Mouse (Mus musculus) embryonic facial prominence, embryonic 11.5 days (tissue): ENCODE results near the gene Pde10a. TPM values are rescaled to one million over a fixed set of nuclear protein-coding genes. Genes with fewer than 3 reads are reported as not detected.

Experiments used
- ATAC-seq: fragments of 200-750 bp; cut with Nextera tagmentation; replicated peaks from 2 replicates; pipeline ENCODE4 v1.8.0; 2017; ENCODE audit warnings: low read depth; ENCODE audit not compliant: insufficient number of reproducible peaks, low FRiP score, low TSS enrichment
- DNase-seq: peaks from one replicate; pipeline ENCODE4 v3.0.0-alpha.2; 2015; ENCODE audit warnings: low spot score
- H3K27ac ChIP-seq: fragments of 300-500 bp; sonication (generic); replicated peaks from 2 replicates; pipeline ENCODE4 v1.5.1; 2014; ENCODE audit warnings: mild to moderate bottlenecking, low read depth, low read length, control low read depth
- H3K27me3 ChIP-seq: fragments of 300-500 bp; sonication (generic); 2 replicates; pipeline ENCODE4 v1.6.1; 2014; ENCODE audit warnings: mild to moderate bottlenecking, low read length, moderate library complexity, mixed read lengths; ENCODE audit not compliant: control insufficient read depth, insufficient read depth
- H3K36me3 ChIP-seq: fragments of 300-500 bp; sonication (generic); replicated peaks from 2 replicates; pipeline ENCODE4 v1.6.1; 2014; ENCODE audit warnings: low read depth, mild to moderate bottlenecking, low read length, moderate library complexity, mixed read lengths; ENCODE audit not compliant: control insufficient read depth, insufficient read depth
- H3K4me1 ChIP-seq: fragments of 300-500 bp; sonication (generic); 2 replicates; pipeline ENCODE4 v1.6.1; 2014; ENCODE audit warnings: low read length, mixed read lengths; ENCODE audit not compliant: control insufficient read depth, insufficient read depth
- H3K4me2 ChIP-seq: fragments of 300-500 bp; sonication (generic); 2 replicates; pipeline ENCODE4 v1.6.1; 2014; ENCODE audit warnings: low read depth, mild to moderate bottlenecking, control low read depth, low read length, moderate library complexity
- H3K4me3 ChIP-seq: fragments of 300-500 bp; sonication (generic); 2 replicates; pipeline ENCODE4 v1.5.1; 2014; ENCODE audit warnings: low read depth, low read length, control low read depth
- H3K9ac ChIP-seq: fragments of 300-500 bp; sonication (generic); replicated peaks from 2 replicates; pipeline ENCODE4 v1.6.1; 2014; ENCODE audit warnings: mild to moderate bottlenecking, control low read depth, low read length
- H3K9me3 ChIP-seq: fragments of 300-500 bp; sonication (generic); replicated peaks from 2 replicates; pipeline ENCODE4 v1.6.1; 2016; ENCODE audit warnings: mild to moderate bottlenecking, low read length, inconsistent platforms, mixed read lengths; ENCODE audit not compliant: control insufficient read depth
- WGBS: fragments of 180-500 bp; shearing (Covaris S2); extraction: QIAGEN DNeasy Blood & Tissue Kit; methylation state at CpG from one replicate; pipeline ENCODE4 v1.1.7; 2014; 5-methylcytosine and 5-hydroxymethylcytosine counted together
- polyA plus RNA-seq: library from polyadenylated mRNA; unstranded; fragments of >200 nt; fragmentation: Nextera tagmentation; extraction: Ambion mirVana; gene quantifications from 2 replicates; pipeline ENCODE4 v1.2.1, GENCODE M21; 2014

The Pde10a gene
- polyA plus RNA-seq, 1 experiment from 2014 or later, result 1.9 TPM

- H3K36me3 ChIP-seq, result no peaks in the 10 kb centered on the region
- H3K9ac ChIP-seq, result no peak overlapping the region
- ATAC-seq (no peak), DNase-seq (no peak)
- no peak overlapping the region for H3K4me2 ChIP-seq
- no peaks in the 10 kb centered on the region for H3K9me3 ChIP-seq
- H3K27me3 ChIP-seq, result no peaks in the 10 kb centered on the region
- no peak overlapping the region for H3K27ac ChIP-seq
- no peak overlapping the region for H3K4me3 ChIP-seq
- H3K4me1 ChIP-seq, result no peaks in the 10 kb centered on the region
- WGBS, result 93% methylated on average over 3 of the region's 4 CpGs
Measured at GRCm38 (mm10) chr17:9004516-9004915, 479.3 kb downstream of the Pde10a start.

DNA sequence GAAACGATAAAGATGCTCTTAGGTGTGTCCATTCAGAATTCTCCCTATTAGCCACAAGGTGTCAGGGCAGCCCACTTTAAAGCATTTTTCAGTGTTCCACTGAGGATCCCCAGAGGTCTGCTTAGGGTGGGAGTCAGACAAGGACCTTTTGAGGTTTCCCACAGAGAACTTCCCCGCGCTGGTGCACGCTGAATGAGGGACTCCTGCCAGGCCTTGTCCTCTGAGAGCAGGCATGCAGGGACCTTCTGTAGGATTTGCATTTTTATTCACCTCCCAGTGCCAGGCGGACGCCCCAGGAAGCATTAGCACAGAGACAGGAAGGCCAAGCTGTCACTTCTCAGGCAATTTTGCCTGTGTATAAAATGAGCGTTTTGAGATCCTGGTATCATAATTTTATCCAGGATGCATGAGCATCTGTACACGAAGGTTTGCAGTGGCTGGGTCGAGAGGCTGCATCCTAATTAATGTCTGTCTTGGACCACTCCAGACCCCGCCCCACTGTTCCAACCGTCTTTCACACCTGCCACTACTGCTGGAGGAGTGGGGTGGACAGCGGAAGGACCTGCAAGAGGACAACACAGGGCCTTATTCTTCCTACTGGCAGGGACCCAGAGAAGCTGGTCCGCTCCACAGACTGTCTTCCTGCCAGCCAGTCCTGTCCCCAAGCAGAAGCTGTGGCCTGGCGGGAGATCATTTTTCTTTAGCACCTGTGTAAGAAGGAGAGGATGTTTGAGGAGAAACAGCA, 498.2 kb downstream of the Pde10a start:
- WGBS, result 29% methylated on average over 14 of the region's 14 CpGs
- no peaks in the 10 kb centered on the region for H3K36me3 ChIP-seq
- no peak for ATAC-seq
- no peak overlapping the region for H3K9ac ChIP-seq
- no peak overlapping the region for H3K27ac ChIP-seq
- no peaks in the 10 kb centered on the region for H3K27me3 ChIP-seq
- H3K9me3 ChIP-seq, result no peaks in the 10 kb centered on the region
- no peak overlapping the region for H3K4me3 ChIP-seq
- H3K4me1 ChIP-seq, result no peaks in the 10 kb centered on the region
- peak; percentile 16 for DNase-seq
- no peak overlapping the region for H3K4me2 ChIP-seq

GRCm38 (mm10) chr17:9030181-9030580, 505.0 kb downstream of the Pde10a start:
- H3K4me1 ChIP-seq, result no peaks in the 10 kb centered on the region
- WGBS, result 61% methylated on average over 5 of the region's 5 CpGs
- H3K27me3 ChIP-seq, result no peaks in the 10 kb centered on the region
- no peak overlapping the region for H3K4me2 ChIP-seq
- no peak for ATAC-seq
- H3K9ac ChIP-seq, result no peak overlapping the region
- H3K36me3 ChIP-seq, result no peaks in the 10 kb centered on the region
- H3K4me3 ChIP-seq, result no peak overlapping the region
- no peak overlapping the region for H3K27ac ChIP-seq
- no peak for DNase-seq
- no peaks in the 10 kb centered on the region for H3K9me3 ChIP-seq

DNA sequence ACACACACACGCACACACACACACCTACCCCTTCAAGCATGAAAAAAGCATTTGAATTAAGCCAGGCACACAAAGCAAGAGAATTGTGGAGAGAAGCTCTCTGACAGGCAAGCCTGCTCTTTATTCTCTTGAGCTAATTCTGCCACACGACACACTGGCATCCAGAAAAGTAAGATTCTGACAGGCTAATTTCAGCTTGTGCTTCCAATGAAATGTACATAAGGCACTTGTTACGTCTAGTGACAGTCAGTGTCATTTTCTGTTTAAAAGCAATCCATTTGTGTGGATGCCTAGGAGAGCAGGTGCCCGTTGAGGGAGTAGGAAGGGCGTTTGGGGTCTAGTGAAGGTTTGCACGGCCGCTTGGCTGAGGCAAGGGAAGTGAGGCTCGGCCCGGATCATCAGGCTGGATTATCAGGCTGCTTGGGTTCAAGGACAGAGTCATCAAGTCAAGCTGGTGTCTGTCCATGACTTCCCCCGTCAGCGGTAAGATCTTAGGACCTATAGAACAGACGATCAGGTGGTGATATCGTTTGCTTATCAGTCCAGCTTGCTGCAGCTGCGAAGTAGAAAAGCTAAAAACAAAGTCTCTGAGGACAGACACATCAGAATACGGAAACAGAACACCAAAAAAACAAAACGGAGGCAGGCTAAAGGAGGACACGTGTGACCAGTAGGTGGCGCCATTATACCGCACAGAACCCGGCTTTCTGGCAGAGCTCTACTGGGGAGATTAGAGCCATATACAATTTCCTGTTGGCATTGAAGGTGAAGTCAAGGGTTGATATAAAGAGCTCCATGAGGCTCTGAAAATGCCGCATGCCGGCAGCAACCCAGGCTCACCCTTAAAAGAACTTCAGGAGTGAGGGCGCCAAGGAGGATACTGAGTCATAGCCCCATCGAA, 506.3 kb downstream of the Pde10a start:
- no peaks in the 10 kb centered on the region for H3K9me3 ChIP-seq
- H3K4me1 ChIP-seq, result no peaks in the 10 kb centered on the region
- no peaks in the 10 kb centered on the region for H3K27me3 ChIP-seq
- H3K4me3 ChIP-seq, result no peak overlapping the region
- H3K9ac ChIP-seq, result no peak overlapping the region
- H3K4me2 ChIP-seq, result no peak overlapping the region
- DNase-seq (peak; percentile 88), ATAC-seq (no peak)
- no peaks in the 10 kb centered on the region for H3K36me3 ChIP-seq
- 17% methylated on average over 24 of the region's 24 CpGs for WGBS
- H3K27ac ChIP-seq, result no peak overlapping the region

- Histone ChIP-seq H3K4me1 (no peaks in the 10 kb centered on the region), H3K27me3 (no peaks in the 10 kb centered on the region), H3K9ac (no peak overlapping the region), H3K36me3 (no peaks in the 10 kb centered on the region), H3K4me2 (no peak overlapping the region), H3K9me3 (no peaks in the 10 kb centered on the region), H3K4me3 (no peak overlapping the region), H3K27ac (no peak overlapping the region)
- WGBS, result 57% methylated on average over 6 of the region's 6 CpGs
- ATAC-seq (no peak), DNase-seq (no peak)
Measured at GRCm38 (mm10) chr17:9032362-9033044, 507.3 kb downstream of the Pde10a start.

DNA sequence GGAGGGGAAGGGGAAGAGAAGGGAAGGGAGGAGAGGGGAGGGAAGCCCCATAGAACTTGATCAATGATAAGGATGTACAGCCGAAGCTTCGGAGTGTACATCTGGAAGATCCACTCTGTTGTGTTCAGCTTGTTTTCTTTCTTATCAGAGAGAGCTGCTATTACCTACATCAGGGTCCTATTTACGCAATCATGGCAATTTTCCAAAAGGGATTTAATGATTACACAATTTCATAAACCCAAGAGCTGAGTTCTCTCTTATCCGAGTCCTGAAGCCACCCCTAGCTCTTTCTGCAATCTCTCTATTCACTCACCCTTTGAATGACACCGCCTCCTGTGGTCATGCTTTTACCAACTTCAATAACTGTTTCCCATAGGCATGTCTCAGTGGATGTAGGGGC, 508.3 kb downstream of the Pde10a start:
- no peak overlapping the region for H3K27ac ChIP-seq
- no peak overlapping the region for H3K4me3 ChIP-seq
- H3K4me1 ChIP-seq, result no peaks in the 10 kb centered on the region
- H3K9ac ChIP-seq, result no peak overlapping the region
- no peak overlapping the region for H3K4me2 ChIP-seq
- ATAC-seq (no peak), DNase-seq (no peak)
- no peaks in the 10 kb centered on the region for H3K36me3 ChIP-seq
- no peaks in the 10 kb centered on the region for H3K27me3 ChIP-seq
- 86% methylated on average over 5 of the region's 5 CpGs for WGBS
- no peaks in the 10 kb centered on the region for H3K9me3 ChIP-seq

GRCm38 (mm10) chr17:9035561-9036348, 510.6 kb downstream of the Pde10a start:
- no peak for DNase-seq
- 67% methylated on average over 8 of the region's 8 CpGs for WGBS
- Histone ChIP-seq H3K9ac (no peak overlapping the region), H3K4me2 (no peak overlapping the region), H3K36me3 (no peaks in the 10 kb centered on the region), H3K27ac (no peak overlapping the region), H3K9me3 (no peaks in the 10 kb centered on the region), H3K27me3 (no peaks in the 10 kb centered on the region), H3K4me1 (no peaks in the 10 kb centered on the region), H3K4me3 (no peak overlapping the region)
- 0 out of 2 replicates have a peak, but pooled peaks have one; percentile 59 for ATAC-seq
